Mouse (Mus musculus): ENCODE measurements around the gene Lair1. TPM values are rescaled to one million over a fixed set of nuclear protein-coding genes. Genes with fewer than 3 reads are reported as not detected.

The Lair1 gene
- polyA plus RNA-seq, 1 experiment from 2014 or later = 2.6 TPM

Other genes starting within 250 kb of the Lair1 start
- gene Gm15448, start 237.5 kb downstream of the Lair1 start, polyA plus RNA-seq (2014; fragmentation: Nextera tagmentation; extraction: Ambion mirVana) = not detected in 2 replicates
- gene Pira2, start 218.2 kb downstream of the Lair1 start, polyA plus RNA-seq (2014; fragmentation: Nextera tagmentation; extraction: Ambion mirVana) = 0.10 TPM in 1 of 2 replicates, not detected in the other
- not detected in 2 replicates for gene Gm14548, start 165.1 kb downstream of the Lair1 start, polyA plus RNA-seq (2014; fragmentation: Nextera tagmentation; extraction: Ambion mirVana)
- not detected in 2 replicates for gene Lilra6, start 147.7 kb downstream of the Lair1 start, polyA plus RNA-seq (2014; fragmentation: Nextera tagmentation; extraction: Ambion mirVana)
- gene Ttyh1, start 56.2 kb upstream of the Lair1 start, polyA plus RNA-seq (2014; fragmentation: Nextera tagmentation; extraction: Ambion mirVana) = 61.0 and 66.6 TPM in 2 replicates
- 45.3 and 54.4 TPM in 2 replicates for gene Leng8, start 73.8 kb upstream of the Lair1 start, polyA plus RNA-seq (2014; fragmentation: Nextera tagmentation; extraction: Ambion mirVana)
- gene Leng9, start 87.2 kb upstream of the Lair1 start, polyA plus RNA-seq (2014; fragmentation: Nextera tagmentation; extraction: Ambion mirVana) = 1.9 TPM in 2 replicates
- gene Cdc42ep5, start 101.7 kb upstream of the Lair1 start, polyA plus RNA-seq (2014; fragmentation: Nextera tagmentation; extraction: Ambion mirVana) = 19.9 and 20.7 TPM in 2 replicates
- gene Lilra5, start 174.6 kb upstream of the Lair1 start, polyA plus RNA-seq (2014; fragmentation: Nextera tagmentation; extraction: Ambion mirVana) = not detected in 2 replicates